Mouse (Mus musculus) MEL (cell line): Measurements from ENCODE around the gene Ccdc85a. TPM values are rescaled to one million over a fixed set of nuclear protein-coding genes. Genes with fewer than 3 reads are reported as not detected.

Experiments
- DNase-seq: peaks from one replicate; pipeline ENCODE4 v3.0.0; 2011; ENCODE audit warnings: low read depth, low spot score
- H3K27ac ChIP-seq: 2 replicates; pipeline ENCODE4 v1.5.1; 2012; ENCODE audit warnings: low read depth, mild to moderate bottlenecking, control low read depth, low read length, moderate library complexity; ENCODE audit not compliant: control insufficient read depth
- H3K27me3 ChIP-seq, 2 experiments: fragments of 150-350 bp in 1 of 2; sonication (generic) in 1 of 2; 2 replicates each; pipeline ENCODE4 v1.6.1; 2012; ENCODE audit warnings: low read length in 2 of 2, mild to moderate bottlenecking in 2 of 2, improper control_type of control experiment in 1 of 2, moderate library complexity in 1 of 2; ENCODE audit not compliant: insufficient read depth in 2 of 2, control insufficient read depth in 1 of 2
- H3K36me3 ChIP-seq, 2 experiments: 2 replicates each; pipeline ENCODE4 v1.6.1; 2012 to 2014; ENCODE audit warnings: low read length in 2 of 2, improper control_type of control experiment in 1 of 2, inconsistent platforms in 1 of 2, mild to moderate bottlenecking in 1 of 2; ENCODE audit not compliant: insufficient read depth in 2 of 2, control insufficient read depth in 1 of 2
- H3K4me1 ChIP-seq, 2 experiments: fragments of 150-350 bp in 1 of 2; sonication (generic) in 1 of 2; 2 replicates each; pipeline ENCODE4 v1.6.1; 2012; ENCODE audit warnings: low read length in 2 of 2, improper control_type of control experiment in 1 of 2, mild to moderate bottlenecking in 1 of 2; ENCODE audit not compliant: insufficient read depth in 2 of 2, control insufficient read depth in 1 of 2
- H3K4me3 ChIP-seq, 2 experiments: fragments of 150-350 bp in 1 of 2; sonication (generic) in 1 of 2; 2 replicates each; pipeline ENCODE4 v1.5.1; 2012; ENCODE audit warnings: low read depth in 2 of 2, low read length in 2 of 2, mild to moderate bottlenecking in 2 of 2, moderate library complexity in 2 of 2, control low read depth in 1 of 2, improper control_type of control experiment in 1 of 2; ENCODE audit not compliant: control insufficient read depth in 1 of 2, insufficient read depth in 1 of 2
- H3K79me2 ChIP-seq: 2 replicates; pipeline ENCODE4 v1.6.1; 2012; ENCODE audit warnings: mild to moderate bottlenecking, low read length, moderate library complexity; ENCODE audit not compliant: control insufficient read depth, poor library complexity, insufficient read depth
- H3K9ac ChIP-seq: 2 replicates; pipeline ENCODE4 v1.6.1; 2012; ENCODE audit warnings: low read depth, mild to moderate bottlenecking, control low read depth, low read length, moderate library complexity; ENCODE audit not compliant: control insufficient read depth, poor library complexity, severe bottlenecking
- H3K9me3 ChIP-seq: fragments of 150-350 bp; sonication (generic); replicated peaks from 2 replicates; pipeline ENCODE4 v1.6.1; 2012; ENCODE audit warnings: mild to moderate bottlenecking, low read length, improper control_type of control experiment, moderate library complexity; ENCODE audit not compliant: insufficient read depth
- EP300 ChIP-seq, 2 experiments: IDR thresholded peaks; 2 replicates each; pipeline ENCODE4 v1.6.1; 2011; ENCODE audit warnings: improper control_type of control experiment in 2 of 2, low read length in 2 of 2, low read depth in 1 of 2, mild to moderate bottlenecking in 1 of 2
- GABPA ChIP-seq: IDR thresholded peaks from 2 replicates; pipeline ENCODE4 v1.6.1; 2012; ENCODE audit warnings: low read depth, mild to moderate bottlenecking, inconsistent platforms, low read length, improper control_type of control experiment, moderate library complexity
- KAT2A ChIP-seq: conservative IDR thresholded peaks from 2 replicates; pipeline ENCODE4 v1.6.1; 2012; ENCODE audit warnings: low read depth, low read length, improper control_type of control experiment, inconsistent platforms
- MAFK ChIP-seq: IDR thresholded peaks from 2 replicates; pipeline ENCODE4 v1.6.1; 2011; ENCODE audit warnings: low read depth, mild to moderate bottlenecking, low read length, improper control_type of control experiment, borderline replicate concordance
- NELFE ChIP-seq: IDR thresholded peaks from 2 replicates; pipeline ENCODE4 v1.6.1; 2011; ENCODE audit warnings: low read depth, low read length, improper control_type of control experiment
- POLR2A ChIP-seq, 2 experiments: IDR thresholded peaks; 2 replicates each; pipeline ENCODE4 v1.6.1; 2011 to 2012; ENCODE audit warnings: low read length in 2 of 2, mild to moderate bottlenecking in 2 of 2, control low read depth in 1 of 2, improper control_type of control experiment in 1 of 2, low read depth in 1 of 2, moderate library complexity in 1 of 2; ENCODE audit not compliant: control insufficient read depth in 1 of 2, insufficient read depth in 1 of 2, poor library complexity in 1 of 2
- POLR2AphosphoS2 ChIP-seq: IDR thresholded peaks from 2 replicates; pipeline ENCODE4 v1.6.1; 2011; ENCODE audit warnings: low read length, improper control_type of control experiment
- POLR2AphosphoS5 ChIP-seq: IDR thresholded peaks from 2 replicates; pipeline ENCODE4 v1.6.1; 2012; ENCODE audit warnings: low read depth, borderline replicate concordance, mild to moderate bottlenecking, inconsistent platforms, low read length, moderate library complexity, mixed read lengths
- RCOR1 ChIP-seq: IDR thresholded peaks from 2 replicates; pipeline ENCODE4 v1.6.1; 2012; ENCODE audit warnings: low read depth, mild to moderate bottlenecking, inconsistent platforms, low read length, improper control_type of control experiment
- SIN3A ChIP-seq: IDR thresholded peaks from 2 replicates; pipeline ENCODE4 v1.6.1; 2012; ENCODE audit warnings: low read length, improper control_type of control experiment, inconsistent platforms
- SMC3 ChIP-seq: IDR thresholded peaks from 2 replicates; pipeline ENCODE4 v1.6.1; 2011; ENCODE audit warnings: low read depth, low read length, improper control_type of control experiment
- TAL1 ChIP-seq: IDR thresholded peaks from 2 replicates; pipeline ENCODE4 v1.6.1; 2012; ENCODE audit warnings: mild to moderate bottlenecking, inconsistent platforms, low read length, moderate library complexity, mixed read lengths
- ZC3H11A ChIP-seq: IDR thresholded peaks from 2 replicates; pipeline ENCODE4 v1.6.1; 2012; ENCODE audit warnings: low read depth, mild to moderate bottlenecking, inconsistent platforms, low read length, improper control_type of control experiment
- ZKSCAN1 ChIP-seq: IDR thresholded peaks from 2 replicates; pipeline ENCODE4 v1.6.1; 2012; ENCODE audit warnings: low read depth, mild to moderate bottlenecking, inconsistent platforms, low read length, improper control_type of control experiment, moderate library complexity
- polyA plus RNA-seq, 2 experiments: library from polyadenylated mRNA; stranded (reverse) in 1 of 2; unstranded in 1 of 2; fragments of >175 nt in 1 of 2; fragments of >200 nt in 1 of 2; gene quantifications; 2 replicates each; pipeline versions ENCODE4 v1.2.1 to v1.2.4; 2012; ENCODE audit warnings: low replicate concordance in 2 of 2, low read depth in 1 of 2; ENCODE audit not compliant: insufficient read length in 2 of 2, insufficient read depth in 1 of 2, missing spikeins in 1 of 2
- total RNA-seq: library from RNA; depleted of rRNA; stranded (reverse); fragments of 300-350 nt; gene quantifications from 2 replicates; pipeline ENCODE4 v1.2.3, GENCODE M21; 2012

Gene Ccdc85a
- total and polyA plus RNA-seq, 3 experiments, result not detected

DNA sequence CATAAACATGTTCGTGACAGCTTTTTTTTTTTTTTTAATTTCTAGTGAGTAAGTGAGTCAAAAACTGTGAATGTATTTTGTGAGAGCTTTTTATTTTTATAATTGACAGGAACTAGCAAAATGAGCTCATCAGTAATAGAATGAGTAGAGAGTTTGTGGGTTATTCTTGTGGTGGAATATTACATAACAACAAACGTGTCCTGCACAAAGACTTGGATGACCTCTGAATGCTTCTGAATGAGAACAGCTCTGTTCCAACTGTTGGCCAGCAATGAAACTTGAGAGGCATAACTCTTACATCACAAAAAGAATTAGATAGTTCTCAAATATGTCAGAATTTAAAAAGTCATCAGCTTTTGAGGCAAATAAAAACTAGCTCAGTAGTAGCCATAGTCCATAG lies 40.7 kb downstream of the Ccdc85a start:
- H3K4me1 ChIP-seq, result no peaks in the 10 kb centered on the region
- no peak for DNase-seq
- H3K9me3 ChIP-seq, result no peaks in the 10 kb centered on the region
- H3K9ac ChIP-seq, result no peak overlapping the region
- H3K79me2 ChIP-seq, result no peaks in the 10 kb centered on the region
- H3K4me3 ChIP-seq, result no peak overlapping the region
- no peak overlapping the region for H3K27ac ChIP-seq
- H3K27me3 ChIP-seq, result no peaks in the 10 kb centered on the region
- TF ChIP-seq TAL1 (no peak), KAT2A (no peak), POLR2A (IDR thresholded peaks at IDR 0.05; ENCODE audit: control insufficient read depth in 1 of 2, insufficient read depth in 1 of 2, low read depth in 1 of 2, low read length in 2 of 2, poor library complexity in 1 of 2) (no peak), NELFE (no peak), POLR2AphosphoS2 (no peak), SMC3 (no peak), ZC3H11A (no peak), EP300 (IDR thresholded peaks at IDR 0.05; ENCODE audit: low read depth in 1 of 2, low read length in 2 of 2) (no peak)
- no peaks in the 10 kb centered on the region for H3K36me3 ChIP-seq

DNA sequence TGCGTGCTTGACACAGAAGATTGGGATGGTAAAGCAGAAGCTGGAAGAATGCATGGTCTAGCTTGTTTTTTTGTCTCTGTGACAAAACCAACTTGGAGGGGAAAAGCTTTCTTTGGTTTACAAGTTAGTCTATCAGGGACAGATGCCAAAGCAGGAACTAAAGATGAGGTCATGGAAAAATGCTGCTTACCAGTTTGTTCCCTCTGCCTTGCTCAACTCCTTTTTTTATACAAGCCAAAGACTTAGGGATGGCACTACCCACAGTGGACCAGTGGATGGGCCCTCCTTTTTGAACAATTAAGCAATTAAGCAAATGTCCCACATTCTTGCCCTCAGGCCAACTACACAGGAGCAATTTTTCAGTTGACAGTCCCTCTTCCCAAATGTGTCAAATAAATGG lies 42.8 kb downstream of the Ccdc85a start:
- no peaks in the 10 kb centered on the region for H3K4me1 ChIP-seq
- H3K27ac ChIP-seq, result no peak overlapping the region
- H3K79me2 ChIP-seq, result no peaks in the 10 kb centered on the region
- TF ChIP-seq GABPA, result no peak
- TF ChIP-seq ZKSCAN1, result no peak
- TF ChIP-seq MAFK, result no peak
- H3K27me3 ChIP-seq, result no peaks in the 10 kb centered on the region
- no peak for DNase-seq
- H3K9me3 ChIP-seq, result no peaks in the 10 kb centered on the region
- H3K4me3 ChIP-seq, result no peak overlapping the region
- H3K9ac ChIP-seq, result no peak overlapping the region
- no peaks in the 10 kb centered on the region for H3K36me3 ChIP-seq

DNA sequence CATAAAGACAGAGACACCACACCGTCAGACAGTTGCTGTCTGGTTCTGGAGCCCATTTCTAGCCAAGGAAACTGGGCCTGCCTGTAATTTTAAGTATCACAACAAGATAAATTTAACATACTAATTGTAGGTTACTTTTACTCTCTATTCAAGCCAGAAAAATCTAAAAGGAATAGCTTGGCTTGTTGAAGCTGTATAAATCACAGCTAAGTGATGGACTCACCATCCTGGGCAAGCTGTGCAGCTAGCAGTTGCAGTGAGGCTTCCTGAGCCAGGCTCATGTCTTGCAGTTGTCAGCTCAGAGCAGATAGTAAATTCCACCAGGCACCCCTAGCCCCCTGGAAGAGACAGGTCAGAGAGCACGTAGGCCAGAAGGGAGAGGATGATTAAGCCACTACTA lies 50.8 kb downstream of the Ccdc85a start:
- H3K27me3 ChIP-seq, result no peaks in the 10 kb centered on the region; a peak in 1 of 4 replicates
- no peak overlapping the region for H3K4me3 ChIP-seq
- H3K4me1 ChIP-seq, result no peaks in the 10 kb centered on the region
- no peak overlapping the region for H3K9ac ChIP-seq
- no peaks in the 10 kb centered on the region for H3K9me3 ChIP-seq
- no peak overlapping the region for H3K27ac ChIP-seq
- no peak for DNase-seq
- H3K36me3 ChIP-seq, result no peaks in the 10 kb centered on the region
- no peaks in the 10 kb centered on the region for H3K79me2 ChIP-seq
- TF ChIP-seq SIN3A, result no peak
- TF ChIP-seq POLR2AphosphoS5, result no peak
- TF ChIP-seq RCOR1, result no peak
- TF ChIP-seq, all 39 proteins: peak for 0
